In genomic region chr6:109149043-109149442, GRCm38 (mm10) we compare ENCODE assay signal across 21 mouse cellular contexts.
DNase-seq lines count a peak whose midpoint lies in the region; ATAC-seq and TF ChIP-seq lines count a peak whose summit lies in the region.
"Had no signal": no experiment of that assay in that cellular context is flagged by ENCODE, and none has a peak within 500 bp of the region (broad histone marks: within the 10 kb centered on the region; RNA-seq: fewer than 3 reads in every experiment).

No protein-coding gene starts in this region.

- no peak overlapping the region for H3K4me3 ChIP-seq in intestine, postnatal 0 days (ENCODE audit: low read depth, low read length)
- H3K4me3 ChIP-seq in intestine, embryonic 16.5 days (ENCODE audit: low read length), result no peak overlapping the region
- no peak overlapping the region for H3K4me3 ChIP-seq in midbrain, postnatal 0 days (ENCODE audit: low read depth, low read length)
- H3K4me3 ChIP-seq in midbrain, embryonic 11.5 days (ENCODE audit: low read depth, low read length), result no peak overlapping the region
- H3K4me3 ChIP-seq: forebrain, embryonic 10.5 days; heart, embryonic 10.5 days; hindbrain, embryonic 15.5 days; limb, embryonic 12.5 days; liver, embryonic 13.5 days; stomach, embryonic 15.5 days had no signal

- no peaks in the 10 kb centered on the region for H3K27me3 ChIP-seq in intestine, postnatal 0 days (replicated peaks; ENCODE audit: control insufficient read depth, insufficient read depth, low read length)
- no peaks in the 10 kb centered on the region for H3K27me3 ChIP-seq in intestine, embryonic 16.5 days (replicated peaks; ENCODE audit: control insufficient read depth, insufficient read depth, low read length)
- H3K27me3 ChIP-seq in midbrain, postnatal 0 days (ENCODE audit: insufficient read depth, low read length), result no peaks in the 10 kb centered on the region
- H3K27me3 ChIP-seq in midbrain, embryonic 11.5 days (ENCODE audit: control insufficient read depth, insufficient read depth, low read length), result no peaks in the 10 kb centered on the region
- H3K27me3 ChIP-seq: hindbrain, embryonic 15.5 days; limb, embryonic 12.5 days; liver, embryonic 13.5 days; Patski; stomach, embryonic 15.5 days had no signal

- no peaks in the 10 kb centered on the region for H3K9me3 ChIP-seq in intestine, postnatal 0 days (ENCODE audit: control insufficient read depth)
- H3K9me3 ChIP-seq in intestine, embryonic 16.5 days (ENCODE audit: control insufficient read depth, low read length), result no peaks in the 10 kb centered on the region
- no peaks in the 10 kb centered on the region for H3K9me3 ChIP-seq in midbrain, postnatal 0 days (ENCODE audit: low read length)
- no peaks in the 10 kb centered on the region for H3K9me3 ChIP-seq in midbrain, embryonic 11.5 days (ENCODE audit: control insufficient read depth, low read length)
- H3K9me3 ChIP-seq: forebrain, embryonic 10.5 days; heart, embryonic 10.5 days; hindbrain, embryonic 15.5 days; limb, embryonic 12.5 days; liver, embryonic 13.5 days; stomach, embryonic 15.5 days had no signal

- no peak overlapping the region for H3K4me2 ChIP-seq in intestine, postnatal 0 days (replicated peaks; ENCODE audit: low read depth)
- no peak overlapping the region for H3K4me2 ChIP-seq in intestine, embryonic 16.5 days (ENCODE audit: low read depth, low read length)
- H3K4me2 ChIP-seq in midbrain, postnatal 0 days (ENCODE audit: low read depth, low read length, poor library complexity, severe bottlenecking), result no peak overlapping the region
- H3K4me2 ChIP-seq in midbrain, embryonic 11.5 days, result no peak overlapping the region
- H3K4me2 ChIP-seq: hindbrain, embryonic 15.5 days; limb, embryonic 12.5 days; liver, embryonic 13.5 days; stomach, embryonic 15.5 days had no signal

- ATAC-seq in intestine, postnatal 0 days, result no peak
- no peak for ATAC-seq in intestine, embryonic 16.5 days
- no peak for ATAC-seq in midbrain, postnatal 0 days (ENCODE audit: low FRiP score)
- ATAC-seq in midbrain, embryonic 11.5 days (ENCODE audit: low FRiP score), result no peak
- ATAC-seq: Patski had no signal

- H3K9ac ChIP-seq in intestine, postnatal 0 days (ENCODE audit: low read depth, low read length), result no peak overlapping the region
- no peak overlapping the region for H3K9ac ChIP-seq in intestine, embryonic 16.5 days (ENCODE audit: low read depth, low read length)
- no peak overlapping the region for H3K9ac ChIP-seq in midbrain, postnatal 0 days (replicated peaks; ENCODE audit: low read length, poor library complexity, severe bottlenecking)
- no peak overlapping the region for H3K9ac ChIP-seq in midbrain, embryonic 11.5 days (ENCODE audit: low read length)
- H3K9ac ChIP-seq: hindbrain, embryonic 15.5 days; limb, embryonic 12.5 days; liver, embryonic 13.5 days; stomach, embryonic 15.5 days had no signal

- no peaks in the 10 kb centered on the region for H3K4me1 ChIP-seq in intestine, postnatal 0 days (replicated peaks; ENCODE audit: control insufficient read depth, insufficient read depth, low read length)
- no peaks in the 10 kb centered on the region for H3K4me1 ChIP-seq in intestine, embryonic 16.5 days (ENCODE audit: control insufficient read depth, insufficient read depth, low read length)
- H3K4me1 ChIP-seq in midbrain, postnatal 0 days (ENCODE audit: insufficient read depth, low read length), result no peaks in the 10 kb centered on the region
- H3K4me1 ChIP-seq in midbrain, embryonic 11.5 days (ENCODE audit: control insufficient read depth, insufficient read depth, low read length), result no peaks in the 10 kb centered on the region
- H3K4me1 ChIP-seq: forebrain, embryonic 10.5 days; heart, embryonic 10.5 days; limb, embryonic 12.5 days; liver, embryonic 13.5 days; stomach, embryonic 15.5 days had no signal

- no peak overlapping the region for H3K27ac ChIP-seq in intestine, postnatal 0 days (ENCODE audit: low read depth, low read length)
- no peak overlapping the region for H3K27ac ChIP-seq in intestine, embryonic 16.5 days (ENCODE audit: low read length)
- no peak overlapping the region for H3K27ac ChIP-seq in midbrain, postnatal 0 days (ENCODE audit: low read depth, low read length)
- no peak overlapping the region for H3K27ac ChIP-seq in midbrain, embryonic 11.5 days (ENCODE audit: low read depth, low read length)
- H3K27ac ChIP-seq: forebrain, embryonic 10.5 days; heart, embryonic 10.5 days; limb, embryonic 12.5 days; liver, embryonic 13.5 days; stomach, embryonic 15.5 days had no signal

- DNase-seq in cerebellum, postnatal 10 days, result peak; percentile 30 to 32
- DNase-seq in cerebellum, adult 9-10 months, result no peak
- no peak for DNase-seq in midbrain, postnatal 0 days (ENCODE audit: low spot score)
- no peak for DNase-seq in midbrain, embryonic 11.5 days (ENCODE audit: low spot score, missing footprints)
- peak; percentile 23 for DNase-seq in brain, adult 2 months (ENCODE audit: low read depth, low spot score)
- DNase-seq in kidney, postnatal 25 days, result no peak
- DNase-seq: adrenal gland, postnatal 36 days; gastrocnemius, postnatal 25 days; heart, postnatal 36 days; kidney, adult 9 months; liver, embryonic 13.5 days; lung, postnatal 14 days; retina, postnatal 1 day had no signal

- TF ChIP-seq CTCF in intestine, postnatal 0 days (IDR thresholded peaks at IDR 0.05; ENCODE audit: low read depth), result peak; percentile 20; the same call in 1 of the 2 replicates
- peak; percentile 51 for TF ChIP-seq CTCF in midbrain, postnatal 0 days (IDR thresholded peaks at IDR 0.05)

- H3K36me3 ChIP-seq in intestine, postnatal 0 days (ENCODE audit: control insufficient read depth, insufficient read depth), result no peaks in the 10 kb centered on the region
- no peaks in the 10 kb centered on the region for H3K36me3 ChIP-seq in intestine, embryonic 16.5 days (ENCODE audit: control insufficient read depth, insufficient read depth, low read length)
- no peaks in the 10 kb centered on the region for H3K36me3 ChIP-seq in midbrain, postnatal 0 days (ENCODE audit: insufficient read depth, low read length)
- H3K36me3 ChIP-seq in midbrain, embryonic 11.5 days (ENCODE audit: control insufficient read depth, insufficient read depth, low read length), result no peaks in the 10 kb centered on the region
- H3K36me3 ChIP-seq: forebrain, embryonic 10.5 days; heart, embryonic 10.5 days; hindbrain, embryonic 15.5 days; limb, embryonic 12.5 days; liver, embryonic 13.5 days; stomach, embryonic 15.5 days had no signal

- WGBS in intestine, postnatal 0 days, result 81% methylated on average over 8 of the region's 8 CpGs
- 81% methylated on average over 8 of the region's 8 CpGs for WGBS in intestine, embryonic 16.5 days
- 85% methylated on average over 8 of the region's 8 CpGs for WGBS in midbrain, postnatal 0 days
- WGBS in midbrain, embryonic 11.5 days, result 77% methylated on average over 8 of the region's 8 CpGs

Comparison
In these comparisons a context has a peak if more than half of its experiments do, and no peak if none do; other contexts are left out.
1. DNase-seq: peak in cerebellum, postnatal 10 days (2 of 2) and brain, adult 2 months (single experiment); none in cerebellum, adult 9-10 months (single experiment), midbrain, postnatal 0 days (single experiment), midbrain, embryonic 11.5 days (single experiment) and kidney, postnatal 25 days (0 of 2).